Mouse (Mus musculus) CD4-positive helper T cell, adult 2 months (primary cell): ENCODE results near the gene Tecpr1.

Experiments
- DNase-seq: peaks from one replicate; pipeline ENCODE4 v3.0.0-alpha.2; 2012; ENCODE audit warnings: low read depth, missing footprints, low spot score

The Tecpr1 gene

GRCm38 (mm10) chr5:144214453-144214852, 9.0 kb downstream of the Tecpr1 start:
- DNase-seq = peak; percentile 51

- DNase-seq = peak; percentile 37
Measured at GRCm38 (mm10) chr5:144207478-144207877, 15.9 kb downstream of the Tecpr1 start.

- no peak for DNase-seq
Measured at GRCm38 (mm10) chr5:144206069-144206468, 17.3 kb downstream of the Tecpr1 start.

- DNase-seq = no peak
Measured at GRCm38 (mm10) chr5:144204911-144205310, 18.5 kb downstream of the Tecpr1 start.

- DNase-seq = no peak
Measured at GRCm38 (mm10) chr5:144204303-144204702, 19.1 kb downstream of the Tecpr1 start.

GRCm38 (mm10) chr5:144203398-144203959, 19.9 kb downstream of the Tecpr1 start:
- DNase-seq = no peak

GRCm38 (mm10) chr5:144202430-144202829, 21.0 kb downstream of the Tecpr1 start:
- DNase-seq = no peak

GRCm38 (mm10) chr5:144200616-144201015, 22.8 kb downstream of the Tecpr1 start:
- DNase-seq = no peak

- DNase-seq = no peak
Measured at GRCm38 (mm10) chr5:144195567-144195966, 27.8 kb downstream of the Tecpr1 start.

- DNase-seq = no peak
Measured at GRCm38 (mm10) chr5:144194416-144194815, 29.0 kb downstream of the Tecpr1 start.

GRCm38 (mm10) chr5:144192673-144193072, 30.7 kb downstream of the Tecpr1 start:
- no peak for DNase-seq

GRCm38 (mm10) chr5:144191026-144191425, 32.4 kb downstream of the Tecpr1 start:
- no peak for DNase-seq

- DNase-seq = peak; percentile 59
Measured at GRCm38 (mm10) chr5:144189950-144190583, 33.3 kb downstream of the Tecpr1 start, which contains the start of gene Bhlha15. Bhlha15 (plus strand) TSS chr5:144190286.

GRCm38 (mm10) chr5:144189327-144189726, 34.1 kb downstream of the Tecpr1 start:
- no peak for DNase-seq

- no peak for DNase-seq
Measured at GRCm38 (mm10) chr5:144188422-144188821, 35.0 kb downstream of the Tecpr1 start.

GRCm38 (mm10) chr5:144184350-144185045, 38.9 kb downstream of the Tecpr1 start:
- DNase-seq = no peak

GRCm38 (mm10) chr5:144183647-144184335, 39.6 kb downstream of the Tecpr1 start:
- no peak for DNase-seq

- no peak for DNase-seq
Measured at GRCm38 (mm10) chr5:144183248-144183559, 40.2 kb downstream of the Tecpr1 start.

- DNase-seq = no peak
Measured at GRCm38 (mm10) chr5:144182542-144183247, 40.7 kb downstream of the Tecpr1 start.

- DNase-seq = no peak
Measured at GRCm38 (mm10) chr5:144181249-144181648, 42.2 kb downstream of the Tecpr1 start.

- no peak for DNase-seq
Measured at GRCm38 (mm10) chr5:144178216-144178615, 45.2 kb downstream of the Tecpr1 start.

- no peak for DNase-seq
Measured at GRCm38 (mm10) chr5:144173648-144174047, 49.8 kb downstream of the Tecpr1 start.
